Mouse (Mus musculus) megakaryocyte, adult 5-6 weeks (primary cell): ENCODE data around the gene Atp12a. TPM values are rescaled to one million over a fixed set of nuclear protein-coding genes. Genes with fewer than 3 reads are reported as not detected.

Experiments
- ATAC-seq: 2 replicates; pipeline ENCODE4 v1.8.0; 2016; ENCODE audit warnings: mild to moderate bottlenecking, inconsistent platforms; ENCODE audit not compliant: poor library complexity, severe bottlenecking
- total RNA-seq, 2 experiments: library from RNA; stranded (forward) in 1 of 2; stranded (reverse) in 1 of 2; fragments of 153-499, 151-499 nt in 1 of 2; fragments of 221-1000, 200-1000 nt in 1 of 2; gene quantifications; 2 replicates each; pipeline versions ENCODE4 v1.2.3 to v1.2.4; 2015 to 2017

Atp12a gene
- total RNA-seq, 2 experiments from 2014 or later: not detected

- ATAC-seq: no peak
These were observed 12.9 kb downstream of the Atp12a start for GRCm38 (mm10) chr14:56377745-56378144.

GRCm38 (mm10) chr14:56379336-56379735, 14.5 kb downstream of the Atp12a start:
- ATAC-seq: no peak

- no peak for ATAC-seq
These were observed 17.5 kb downstream of the Atp12a start for GRCm38 (mm10) chr14:56382366-56382765.

GRCm38 (mm10) chr14:56390247-56390646, 25.4 kb downstream of the Atp12a start:
- no peak for ATAC-seq

GRCm38 (mm10) chr14:56393704-56394312, 28.9 kb downstream of the Atp12a start:
- ATAC-seq: no peak

GRCm38 (mm10) chr14:56398001-56398400, 33.1 kb downstream of the Atp12a start:
- no peak for ATAC-seq

GRCm38 (mm10) chr14:56402311-56403071, 37.6 kb downstream of the Atp12a start, which contains the start of gene Rnf17:
Gene Rnf17, plus strand, starts transcription at chr14:56402581.
- ATAC-seq: peak; percentile 38; the same call in 1 of the 2 replicates

- no peak for ATAC-seq
These were observed 38.2 kb downstream of the Atp12a start for GRCm38 (mm10) chr14:56403072-56403375.

Other genes starting within 250 kb of the Atp12a start
- not detected in 2 replicates for gene Gzme, start 244.4 kb upstream of the Atp12a start, total RNA-seq (2015)
- not detected in 2 replicates for gene Gzme, start 244.4 kb upstream of the Atp12a start, total RNA-seq (2017)
- gene Gzmd, start 232.5 kb upstream of the Atp12a start, total RNA-seq (2015): not detected in 2 replicates
- not detected in 2 replicates for gene Gzmd, start 232.5 kb upstream of the Atp12a start, total RNA-seq (2017)
- not detected in 2 replicates for gene Gzmg, start 205.5 kb upstream of the Atp12a start, total RNA-seq (2015)
- gene Gzmg, start 205.5 kb upstream of the Atp12a start, total RNA-seq (2017): not detected in 2 replicates
- gene Gzmn, start 190.5 kb upstream of the Atp12a start, total RNA-seq (2015): not detected in 2 replicates
- gene Gzmn, start 190.5 kb upstream of the Atp12a start, total RNA-seq (2017): not detected in 2 replicates
- not detected in 2 replicates for gene Gzmf, start 153.7 kb upstream of the Atp12a start, total RNA-seq (2015)
- gene Gzmf, start 153.7 kb upstream of the Atp12a start, total RNA-seq (2017): not detected in 2 replicates
- 0.16 TPM in 1 of 2 replicates, not detected in the other for gene Gzmc, start 130.4 kb upstream of the Atp12a start, total RNA-seq (2015)
- not detected in 2 replicates for gene Gzmc, start 130.4 kb upstream of the Atp12a start, total RNA-seq (2017)
- 1.8 and 2.1 TPM in 2 replicates for gene Gzmb, start 102.8 kb upstream of the Atp12a start, total RNA-seq (2015)
- 1.7 and 2.1 TPM in 2 replicates for gene Gzmb, start 102.8 kb upstream of the Atp12a start, total RNA-seq (2017)
- 0.65 and 1.1 TPM in 2 replicates for gene Rnf17, start 37.5 kb downstream of the Atp12a start, total RNA-seq (2015)
- 0.65 and 1.5 TPM in 2 replicates for gene Rnf17, start 37.5 kb downstream of the Atp12a start, total RNA-seq (2017)
- gene Cenpj, start 210.4 kb downstream of the Atp12a start, total RNA-seq (2015): 18.6 and 23.3 TPM in 2 replicates
- gene Cenpj, start 210.4 kb downstream of the Atp12a start, total RNA-seq (2017): 15.8 and 24.6 TPM in 2 replicates
- 63.0 and 71.7 TPM in 2 replicates for gene Parp4, start 210.6 kb downstream of the Atp12a start, total RNA-seq (2015)
- gene Parp4, start 210.6 kb downstream of the Atp12a start, total RNA-seq (2017): 11.2 and 14.9 TPM in 2 replicates